Mouse (Mus musculus): ENCODE results near the gene Slc5a12.

DNA sequence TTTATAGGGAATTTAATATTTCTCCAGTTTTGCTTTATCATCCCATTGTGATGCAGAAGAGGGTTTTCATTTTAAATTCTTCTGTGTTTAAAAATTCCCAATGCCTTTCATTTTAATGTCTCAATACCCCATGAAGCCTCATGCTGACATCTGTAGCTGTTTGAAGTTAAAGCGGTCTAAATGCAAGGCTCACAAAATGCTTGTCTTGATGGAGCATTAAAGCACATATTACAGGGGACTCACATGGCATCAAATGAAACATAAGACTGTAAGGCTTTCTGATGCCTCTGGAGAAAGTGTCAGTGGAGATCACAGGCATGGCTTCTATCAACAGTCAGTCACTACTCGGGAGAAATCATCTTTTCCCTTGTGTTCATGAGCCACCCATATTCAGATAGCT lies 34.5 kb upstream of the Slc5a12 start:
- TF ChIP-seq CTCF (IDR thresholded peaks at IDR 0.05; ENCODE audit: borderline replicate concordance, control insufficient read depth, extremely low read depth, insufficient read depth, low read length, poor library complexity), result no peak
- TF ChIP-seq POLR2A (IDR thresholded peaks at IDR 0.05; ENCODE audit: control insufficient read depth, extremely low read depth, insufficient read depth, low read length, poor library complexity), result no peak
